Mouse (Mus musculus): ENCODE data around the gene Olfr508. TPM values are rescaled to one million over a fixed set of nuclear protein-coding genes. Genes with fewer than 3 reads are reported as not detected.

Gene Olfr508
- polyA plus RNA-seq, 1 experiment = not detected

GRCm38 (mm10) chr7:108621514-108621913 lies 8.3 kb upstream of the Olfr508 start, which contains the start of gene Olfr507:
TSS of gene Olfr507 (plus strand) at chr7:108621814.
- no peaks in the 10 kb centered on the region for H3K79me2 ChIP-seq (ENCODE audit: control insufficient read depth, insufficient read depth)
- no peaks in the 10 kb centered on the region for H3K36me3 ChIP-seq (ENCODE audit: control insufficient read depth, insufficient read depth)
- no peaks in the 10 kb centered on the region for H3K27me3 ChIP-seq (ENCODE audit: control insufficient read depth, insufficient read depth, insufficient read length)
- no peak within 1 kb of the TSS for H3ac ChIP-seq (ENCODE audit: control insufficient read depth, insufficient read length, low read depth)
- no peaks in the 10 kb centered on the region for H3K79me3 ChIP-seq (ENCODE audit: low read depth)
- H3K4me3 ChIP-seq (ENCODE audit: insufficient read depth, poor library complexity, severe bottlenecking) = no peak within 1 kb of the TSS
- TF ChIP-seq MYOG (IDR thresholded peaks at IDR 0.05; ENCODE audit: control insufficient read depth, extremely low read depth, insufficient read length) (no peak), CTCF (IDR thresholded peaks at IDR 0.05; ENCODE audit: control insufficient read depth, insufficient read depth, insufficient read length) (no peak), FOSL1 (IDR thresholded peaks at IDR 0.05; ENCODE audit: insufficient read depth, low read length, poor library complexity, severe bottlenecking) (no peak), USF1 (IDR thresholded peaks at IDR 0.05; ENCODE audit: low read depth) (no peak), CEBPB (IDR thresholded peaks at IDR 0.05; ENCODE audit: low read depth) (no peak), MYOD1 (IDR thresholded peaks at IDR 0.05; ENCODE audit: control insufficient read depth, insufficient read length, low read depth) (no peak), MAX (IDR thresholded peaks at IDR 0.05) (no peak)

GRCm38 (mm10) chr7:108651806-108652205 lies 22.0 kb downstream of the Olfr508 start, which contains the start of gene Olfr509:
TSS of gene Olfr509 (minus strand) at chr7:108651906.
- TF ChIP-seq MYOG (IDR thresholded peaks at IDR 0.05; ENCODE audit: control insufficient read depth, extremely low read depth, insufficient read length) (no peak), CEBPB (IDR thresholded peaks at IDR 0.05; ENCODE audit: low read depth) (no peak), USF1 (IDR thresholded peaks at IDR 0.05; ENCODE audit: low read depth) (no peak), FOSL1 (IDR thresholded peaks at IDR 0.05; ENCODE audit: insufficient read depth, low read length, poor library complexity, severe bottlenecking) (no peak), MAX (IDR thresholded peaks at IDR 0.05) (no peak), MYOD1 (IDR thresholded peaks at IDR 0.05; ENCODE audit: control insufficient read depth, insufficient read length, low read depth) (no peak), CTCF (IDR thresholded peaks at IDR 0.05; ENCODE audit: control insufficient read depth, insufficient read depth, insufficient read length) (no peak)
- Histone ChIP-seq H3K27me3 (ENCODE audit: control insufficient read depth, insufficient read depth, insufficient read length) (no peaks in the 10 kb centered on the region), H3K4me3 (ENCODE audit: insufficient read depth, poor library complexity, severe bottlenecking) (no peak within 1 kb of the TSS), H3K79me2 (ENCODE audit: control insufficient read depth, insufficient read depth) (no peaks in the 10 kb centered on the region), H3K36me3 (ENCODE audit: control insufficient read depth, insufficient read depth) (no peaks in the 10 kb centered on the region), H3ac (ENCODE audit: control insufficient read depth, insufficient read length, low read depth) (no peak within 1 kb of the TSS), H3K79me3 (ENCODE audit: low read depth) (no peaks in the 10 kb centered on the region)

GRCm38 (mm10) chr7:108662419-108662818 lies 32.6 kb downstream of the Olfr508 start:
- Histone ChIP-seq H3K36me3 (ENCODE audit: control insufficient read depth, insufficient read depth) (no peaks in the 10 kb centered on the region), H3K79me2 (ENCODE audit: control insufficient read depth, insufficient read depth) (no peaks in the 10 kb centered on the region), H3K4me3 (ENCODE audit: insufficient read depth, poor library complexity, severe bottlenecking) (no peak overlapping the region), H3K79me3 (ENCODE audit: low read depth) (no peaks in the 10 kb centered on the region), H3K27me3 (ENCODE audit: control insufficient read depth, insufficient read depth, insufficient read length) (no peaks in the 10 kb centered on the region), H3ac (ENCODE audit: control insufficient read depth, insufficient read length, low read depth) (no peak overlapping the region)
- TF ChIP-seq USF1 (IDR thresholded peaks at IDR 0.05; ENCODE audit: low read depth) (no peak), CTCF (IDR thresholded peaks at IDR 0.05; ENCODE audit: control insufficient read depth, insufficient read depth, insufficient read length) (no peak), MAX (IDR thresholded peaks at IDR 0.05) (no peak), CEBPB (IDR thresholded peaks at IDR 0.05; ENCODE audit: low read depth) (no peak), MYOD1 (IDR thresholded peaks at IDR 0.05; ENCODE audit: control insufficient read depth, insufficient read length, low read depth) (no peak), FOSL1 (IDR thresholded peaks at IDR 0.05; ENCODE audit: insufficient read depth, low read length, poor library complexity, severe bottlenecking) (no peak), MYOG (IDR thresholded peaks at IDR 0.05; ENCODE audit: control insufficient read depth, extremely low read depth, insufficient read length) (no peak)

GRCm38 (mm10) chr7:108666118-108666517 lies 36.3 kb downstream of the Olfr508 start, which contains the start of gene Olfr510:
TSS of gene Olfr510 (plus strand) at chr7:108666418.
- Histone ChIP-seq H3ac (ENCODE audit: control insufficient read depth, insufficient read length, low read depth) (no peak within 1 kb of the TSS), H3K27me3 (ENCODE audit: control insufficient read depth, insufficient read depth, insufficient read length) (no peaks in the 10 kb centered on the region), H3K79me3 (ENCODE audit: low read depth) (no peaks in the 10 kb centered on the region), H3K4me3 (ENCODE audit: insufficient read depth, poor library complexity, severe bottlenecking) (no peak within 1 kb of the TSS), H3K36me3 (ENCODE audit: control insufficient read depth, insufficient read depth) (no peaks in the 10 kb centered on the region), H3K79me2 (ENCODE audit: control insufficient read depth, insufficient read depth) (no peaks in the 10 kb centered on the region)
- TF ChIP-seq MAX (IDR thresholded peaks at IDR 0.05) = no peak
- TF ChIP-seq USF1 (IDR thresholded peaks at IDR 0.05; ENCODE audit: low read depth) = no peak
- TF ChIP-seq FOSL1 (IDR thresholded peaks at IDR 0.05; ENCODE audit: insufficient read depth, low read length, poor library complexity, severe bottlenecking) = no peak
- no peak for TF ChIP-seq MYOD1 (IDR thresholded peaks at IDR 0.05; ENCODE audit: control insufficient read depth, insufficient read length, low read depth)
- TF ChIP-seq CTCF (IDR thresholded peaks at IDR 0.05; ENCODE audit: control insufficient read depth, insufficient read depth, insufficient read length) = no peak
- TF ChIP-seq MYOG (IDR thresholded peaks at IDR 0.05; ENCODE audit: control insufficient read depth, extremely low read depth, insufficient read length) = no peak
- no peak for TF ChIP-seq CEBPB (IDR thresholded peaks at IDR 0.05; ENCODE audit: low read depth)

GRCm38 (mm10) chr7:108671058-108671457 lies 41.3 kb downstream of the Olfr508 start:
- TF ChIP-seq MYOG (IDR thresholded peaks at IDR 0.05; ENCODE audit: control insufficient read depth, extremely low read depth, insufficient read length) = no peak
- TF ChIP-seq MAX (IDR thresholded peaks at IDR 0.05) = no peak
- no peak for TF ChIP-seq USF1 (IDR thresholded peaks at IDR 0.05; ENCODE audit: low read depth)
- no peak for TF ChIP-seq CEBPB (IDR thresholded peaks at IDR 0.05; ENCODE audit: low read depth)
- no peak for TF ChIP-seq CTCF (IDR thresholded peaks at IDR 0.05; ENCODE audit: control insufficient read depth, insufficient read depth, insufficient read length)
- TF ChIP-seq MYOD1 (IDR thresholded peaks at IDR 0.05; ENCODE audit: control insufficient read depth, insufficient read length, low read depth) = no peak
- TF ChIP-seq FOSL1 (IDR thresholded peaks at IDR 0.05; ENCODE audit: insufficient read depth, low read length, poor library complexity, severe bottlenecking) = no peak
- H3K4me3 ChIP-seq (ENCODE audit: insufficient read depth, poor library complexity, severe bottlenecking) = no peak overlapping the region
- no peak overlapping the region for H3ac ChIP-seq (ENCODE audit: control insufficient read depth, insufficient read length, low read depth)
- H3K27me3 ChIP-seq (ENCODE audit: control insufficient read depth, insufficient read depth, insufficient read length) = no peaks in the 10 kb centered on the region
- no peaks in the 10 kb centered on the region for H3K79me2 ChIP-seq (ENCODE audit: control insufficient read depth, insufficient read depth)
- no peaks in the 10 kb centered on the region for H3K36me3 ChIP-seq (ENCODE audit: control insufficient read depth, insufficient read depth)
- no peaks in the 10 kb centered on the region for H3K79me3 ChIP-seq (ENCODE audit: low read depth)

All from C2C12 (cell line).